Comparison of ENCODE assay signal across 11 mouse cellular contexts in genomic region chr1:191432531-191432930, GRCm38 (mm10). TPM values are rescaled to one million over a fixed set of nuclear protein-coding genes. Genes with fewer than 3 reads are reported as not detected.
DNase-seq lines count a peak whose midpoint lies in the region; ATAC-seq and TF ChIP-seq lines count a peak whose summit lies in the region.
"Had no signal": no experiment of that assay in that cellular context is flagged by ENCODE, and none has a peak within 500 bp of the region (broad histone marks: within the 10 kb centered on the region; RNA-seq: fewer than 3 reads in every experiment).

No protein-coding gene starts in this region.

- H3K4me1 ChIP-seq in lung, embryonic 14.5 days (ENCODE audit: insufficient read depth) = peaks cover 14% of the 10 kb centered on the region
- peaks cover 26% of the 10 kb centered on the region for H3K4me1 ChIP-seq in brown adipose tissue, adult 24 weeks (ENCODE audit: control insufficient read depth, insufficient read depth, insufficient read length, low read length)
- peaks cover 11% of the 10 kb centered on the region for H3K4me1 ChIP-seq in kidney, postnatal 0 days (replicated peaks; ENCODE audit: insufficient read depth, low read length)
- no peaks in the 10 kb centered on the region for H3K4me1 ChIP-seq in stomach, embryonic 14.5 days (ENCODE audit: control insufficient read depth, insufficient read depth, low read length)

- DNase-seq in lung, embryonic 14.5 days = no peak
- DNase-seq in lung, postnatal 36 days = no peak
- no peak for DNase-seq in kidney, postnatal 0 days (ENCODE audit: low spot score)
- DNase-seq in layer of hippocampus, adult 9-11 months = no peak
- no peak for DNase-seq in frontal cortex, adult 2 months (ENCODE audit: extremely low spot score in 1 of 2, low spot score in 1 of 2)
- no peak for DNase-seq in retina, postnatal 1 day
- DNase-seq: heart, adult 11 months had no signal

- H3K9me3 ChIP-seq in lung, embryonic 14.5 days (ENCODE audit: low read depth, low read length) = no peaks in the 10 kb centered on the region
- no peaks in the 10 kb centered on the region for H3K9me3 ChIP-seq in kidney, postnatal 0 days (replicated peaks; ENCODE audit: low read length)
- H3K9me3 ChIP-seq in stomach, embryonic 14.5 days (ENCODE audit: control insufficient read depth, low read depth, low read length) = no peaks in the 10 kb centered on the region
- H3K9me3 ChIP-seq: embryonic facial prominence, embryonic 15.5 days; neural tube, embryonic 15.5 days had no signal

- TF ChIP-seq CTCF in lung, embryonic 14.5 days (IDR thresholded peaks at IDR 0.05; ENCODE audit: low read depth) = no peak
- no peak for TF ChIP-seq CTCF in kidney, postnatal 0 days (IDR thresholded peaks at IDR 0.05; ENCODE audit: low read depth)

- H3K27me3 ChIP-seq in lung, embryonic 14.5 days (ENCODE audit: insufficient read depth, low read length) = no peaks in the 10 kb centered on the region
- H3K27me3 ChIP-seq in kidney, postnatal 0 days (ENCODE audit: insufficient read depth, low read length) = no peaks in the 10 kb centered on the region
- no peaks in the 10 kb centered on the region for H3K27me3 ChIP-seq in stomach, embryonic 14.5 days (ENCODE audit: control insufficient read depth, insufficient read depth, low read length)
- H3K27me3 ChIP-seq: embryonic facial prominence, embryonic 15.5 days; neural tube, embryonic 15.5 days had no signal

- H3K4me3 ChIP-seq in lung, embryonic 14.5 days (ENCODE audit: low read depth, low read length) = no peak overlapping the region
- no peak overlapping the region for H3K4me3 ChIP-seq in brown adipose tissue, adult 24 weeks (ENCODE audit: insufficient read depth, low read depth, low read length)
- no peak overlapping the region for H3K4me3 ChIP-seq in kidney, postnatal 0 days (replicated peaks; ENCODE audit: low read depth, low read length)
- no peak overlapping the region for H3K4me3 ChIP-seq in stomach, embryonic 14.5 days (ENCODE audit: low read depth, low read length)
- H3K4me3 ChIP-seq: embryonic facial prominence, embryonic 15.5 days; neural tube, embryonic 15.5 days had no signal

- H3K27ac ChIP-seq in lung, embryonic 14.5 days (ENCODE audit: low read depth) = peak overlapping the region; percentile 13; the same call in 1 of the 2 replicates
- H3K27ac ChIP-seq in brown adipose tissue, adult 24 weeks (replicated peaks; ENCODE audit: low read depth, low read length) = 0 out of 2 replicates have a peak overlapping the region, but pooled peaks have one; percentile 16
- 0 out of 2 replicates have a peak overlapping the region, but pooled peaks have one; percentile 31 for H3K27ac ChIP-seq in kidney, postnatal 0 days
- no peak overlapping the region for H3K27ac ChIP-seq in stomach, embryonic 14.5 days (ENCODE audit: low read length)
- H3K27ac ChIP-seq: embryonic facial prominence, embryonic 15.5 days; neural tube, embryonic 15.5 days had no signal

- no peak for ATAC-seq in lung, embryonic 14.5 days (ENCODE audit: insufficient read depth)
- no peak for ATAC-seq in kidney, postnatal 0 days (replicated peaks; ENCODE audit: low FRiP score, low read depth)
- ATAC-seq in stomach, embryonic 14.5 days (ENCODE audit: insufficient number of reproducible peaks, insufficient read depth, low FRiP score, low read depth) = peak; percentile 37; the same call in 1 of the 2 replicates

- H3K36me3 ChIP-seq in lung, embryonic 14.5 days (ENCODE audit: insufficient read depth) = no peaks in the 10 kb centered on the region
- H3K36me3 ChIP-seq in kidney, postnatal 0 days (ENCODE audit: insufficient read depth, low read length) = no peaks in the 10 kb centered on the region
- H3K36me3 ChIP-seq in stomach, embryonic 14.5 days (ENCODE audit: control insufficient read depth, insufficient read depth, low read length) = no peaks in the 10 kb centered on the region
- H3K36me3 ChIP-seq: embryonic facial prominence, embryonic 15.5 days; neural tube, embryonic 15.5 days had no signal

- H3K9ac ChIP-seq in lung, embryonic 14.5 days = no peak overlapping the region
- H3K9ac ChIP-seq in kidney, postnatal 0 days (ENCODE audit: low read depth, low read length) = no peak overlapping the region
- no peak overlapping the region for H3K9ac ChIP-seq in stomach, embryonic 14.5 days (replicated peaks; ENCODE audit: low read depth, low read length)
- H3K9ac ChIP-seq: embryonic facial prominence, embryonic 15.5 days; neural tube, embryonic 15.5 days had no signal

- 24% methylated on average over 7 of the region's 7 CpGs for WGBS in lung, embryonic 14.5 days
- 29% methylated on average over 7 of the region's 7 CpGs for WGBS in kidney, postnatal 0 days
- WGBS in stomach, embryonic 14.5 days = 21% methylated on average over 7 of the region's 7 CpGs

- H3K4me2 ChIP-seq in lung, embryonic 14.5 days = peak overlapping the region; percentile 41
- H3K4me2 ChIP-seq in kidney, postnatal 0 days (ENCODE audit: low read length) = no peak overlapping the region
- H3K4me2 ChIP-seq in stomach, embryonic 14.5 days (replicated peaks; ENCODE audit: low read depth, low read length) = no peak overlapping the region
- H3K4me2 ChIP-seq: neural tube, embryonic 15.5 days had no signal

RNA-seq across cellular contexts. Expression of gene Ppp2r5a, which starts 29.5 kb away (rescaled TPM):
- polyA plus RNA-seq in lung, embryonic 14.5 days (2014; fragmentation: Nextera tagmentation; extraction: Ambion mirVana) = 40.8 and 42.7 TPM in 2 replicates
- 895 and 923 TPM in 2 replicates for polyA plus RNA-seq in brown adipose tissue, adult 24 weeks (2012; ENCODE audit: insufficient read depth, insufficient read length, missing spikeins)
- 32.4 and 39.8 TPM in 2 replicates for polyA plus RNA-seq in kidney, postnatal 0 days (2015; fragmentation: Nextera tagmentation; extraction: Ambion mirVana)
- polyA plus RNA-seq in stomach, embryonic 14.5 days (2014; fragmentation: Nextera tagmentation; extraction: Ambion mirVana) = 22.5 and 24.9 TPM in 2 replicates
- polyA plus RNA-seq in frontal cortex, adult 2 months (2012; rRNA removed) = 90.5 and 94.4 TPM in 2 replicates
